Mouse (Mus musculus): ENCODE data around the gene Runx3. TPM values are rescaled to one million over a fixed set of nuclear protein-coding genes. Genes with fewer than 3 reads are reported as not detected.

The Runx3 gene
- polyA plus RNA-seq, 1 experiment from 2014 or later, result 1.3 TPM

DNA sequence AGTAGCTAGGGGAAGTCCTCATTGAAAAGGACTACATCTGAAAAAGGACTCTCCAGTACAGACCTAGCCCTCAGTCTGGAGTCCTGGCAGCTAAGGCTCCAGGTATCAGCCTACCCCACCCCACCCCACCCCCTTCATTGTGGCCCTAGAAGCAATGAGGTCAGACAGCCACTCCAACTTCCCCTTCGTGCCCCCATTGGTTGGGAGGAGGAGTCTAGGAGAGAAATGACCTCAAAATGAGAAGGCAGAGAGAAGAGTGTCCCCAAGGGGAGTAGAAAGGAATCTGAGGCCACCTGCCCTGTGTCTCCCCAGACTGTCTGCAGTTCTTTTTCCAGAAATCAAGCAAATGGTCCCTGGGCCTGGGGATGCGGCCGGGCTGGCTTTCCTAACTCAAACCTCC is 39.7 kb downstream of the Runx3 start:
- no peak overlapping the region for H3K4me2 ChIP-seq (replicated peaks)
- no peaks in the 10 kb centered on the region for H3K9me3 ChIP-seq
- 61% methylated on average over 3 of the region's 3 CpGs for WGBS
- ATAC-seq (ENCODE audit: insufficient number of reproducible peaks, insufficient read depth, low FRiP score, low TSS enrichment), result no peak
- H3K4me1 ChIP-seq, result peaks cover 31% of the 10 kb centered on the region
- no peaks in the 10 kb centered on the region for H3K36me3 ChIP-seq
- H3K4me3 ChIP-seq, result no peak overlapping the region
- no peak overlapping the region for H3K27ac ChIP-seq
- H3K27me3 ChIP-seq, result peaks cover 72% of the 10 kb centered on the region
- no peak overlapping the region for H3K9ac ChIP-seq

DNA sequence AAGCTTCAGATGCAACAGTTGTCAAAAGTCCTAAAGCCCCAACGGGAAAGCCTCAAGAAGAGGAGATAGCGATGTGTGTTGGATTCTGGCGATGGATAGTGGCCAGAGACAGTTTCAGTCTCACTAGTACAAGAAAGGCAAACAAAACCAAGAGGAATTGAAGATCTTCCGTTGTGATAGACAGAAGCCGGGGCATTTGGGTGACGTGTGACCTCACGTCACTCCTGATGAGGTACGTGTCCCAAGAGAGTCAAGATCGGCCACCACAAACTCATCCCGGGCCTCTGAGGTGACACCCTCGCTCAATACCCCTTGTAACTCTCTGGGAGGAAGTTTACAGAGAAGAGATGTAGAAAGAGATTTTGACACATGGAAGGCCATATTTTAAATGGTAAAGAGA is 41.0 kb downstream of the Runx3 start:
- peaks cover 35% of the 10 kb centered on the region for H3K4me1 ChIP-seq
- WGBS, result 87% methylated on average over 11 of the region's 11 CpGs
- H3K27me3 ChIP-seq, result peaks cover 67% of the 10 kb centered on the region
- no peak overlapping the region for H3K9ac ChIP-seq
- no peak for ATAC-seq (ENCODE audit: insufficient number of reproducible peaks, insufficient read depth, low FRiP score, low TSS enrichment)
- no peaks in the 10 kb centered on the region for H3K36me3 ChIP-seq
- no peak overlapping the region for H3K4me3 ChIP-seq
- no peak overlapping the region for H3K27ac ChIP-seq
- H3K4me2 ChIP-seq (replicated peaks), result no peak overlapping the region
- H3K9me3 ChIP-seq, result no peaks in the 10 kb centered on the region

DNA sequence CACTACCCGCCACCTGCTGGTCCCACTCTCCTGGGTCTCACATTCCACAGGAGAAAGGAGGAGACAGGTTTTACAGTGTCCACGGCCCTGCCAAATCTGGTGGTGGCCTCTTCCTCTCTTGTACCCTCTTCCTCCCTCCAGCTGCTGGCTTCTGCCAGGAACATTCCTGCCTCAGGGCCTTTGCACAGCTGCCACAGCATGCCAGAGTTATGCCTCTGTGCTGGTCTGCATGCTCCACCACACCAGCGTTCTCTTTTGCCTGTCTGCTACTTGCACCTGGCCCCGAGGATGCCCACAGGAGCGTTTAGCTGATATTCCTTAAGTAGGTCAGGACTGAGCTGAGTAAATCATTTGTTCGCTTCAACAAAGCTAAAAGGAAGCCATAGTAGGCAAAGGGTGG is 45.3 kb downstream of the Runx3 start:
- Histone ChIP-seq H3K9ac (no peak overlapping the region), H3K9me3 (no peaks in the 10 kb centered on the region), H3K4me3 (no peak overlapping the region), H3K36me3 (no peaks in the 10 kb centered on the region), H3K4me2 (replicated peaks) (no peak overlapping the region), H3K27ac (peak overlapping the region; percentile 85), H3K4me1 (peaks cover 44% of the 10 kb centered on the region), H3K27me3 (peaks cover 66% of the 10 kb centered on the region)
- 40% methylated on average over 6 of the region's 6 CpGs for WGBS
- ATAC-seq (ENCODE audit: insufficient number of reproducible peaks, insufficient read depth, low FRiP score, low TSS enrichment), result no peak

DNA sequence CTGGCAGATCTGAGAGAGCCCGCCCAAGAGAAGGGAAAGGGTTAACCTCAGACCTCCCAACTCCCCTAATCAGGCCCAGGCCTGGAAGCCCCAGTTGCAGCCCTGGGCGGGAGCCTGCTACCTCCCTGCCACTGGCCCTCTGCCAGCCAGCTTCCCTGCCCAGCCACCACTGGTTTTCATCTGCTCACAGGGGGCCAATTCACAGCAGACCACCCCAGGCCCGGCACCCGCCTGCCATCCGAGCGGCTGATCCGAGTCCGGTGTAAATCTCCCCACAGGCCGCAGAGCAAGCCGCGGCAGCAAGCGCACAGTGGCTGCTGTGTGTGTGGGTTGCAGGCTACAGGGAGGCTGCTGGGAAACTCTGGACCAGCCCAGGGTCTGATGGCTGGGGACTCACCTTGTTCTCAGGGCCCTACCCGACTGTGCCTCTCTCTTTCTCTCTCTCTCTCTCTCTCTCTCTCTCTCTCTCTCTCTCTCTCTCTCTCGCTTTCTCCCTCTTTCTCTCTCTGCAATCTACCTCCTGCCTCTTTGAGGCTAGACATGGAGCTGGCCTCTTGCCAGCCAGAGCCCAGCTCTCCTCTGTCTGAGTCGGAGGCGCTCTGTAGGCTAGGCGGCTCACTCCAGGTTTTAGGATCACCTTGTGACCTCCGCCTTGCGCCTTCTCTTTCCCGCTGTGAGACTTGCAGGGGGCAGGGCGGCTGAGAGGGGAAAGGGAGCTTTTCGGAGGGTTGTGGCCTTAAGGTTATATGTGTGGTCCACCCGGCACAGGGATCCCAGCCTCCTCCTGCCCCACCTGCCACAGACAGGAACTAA is 46.2 kb downstream of the Runx3 start:
- H3K9ac ChIP-seq, result 0 out of 2 replicates have a peak overlapping the region, but pooled peaks have one; percentile 25
- peak overlapping the region; percentile 85 for H3K27ac ChIP-seq
- H3K9me3 ChIP-seq, result no peaks in the 10 kb centered on the region
- H3K4me3 ChIP-seq, result peak overlapping the region; percentile 8; the same call in 1 of the 2 replicates
- peaks cover 67% of the 10 kb centered on the region for H3K27me3 ChIP-seq
- peak; percentile 83 for ATAC-seq (ENCODE audit: insufficient number of reproducible peaks, insufficient read depth, low FRiP score, low TSS enrichment)
- peak overlapping the region; percentile 41 for H3K4me2 ChIP-seq (replicated peaks)
- H3K36me3 ChIP-seq, result no peaks in the 10 kb centered on the region
- peaks cover 44% of the 10 kb centered on the region for H3K4me1 ChIP-seq
- WGBS, result 2% methylated on average over 22 of the region's 23 CpGs

DNA sequence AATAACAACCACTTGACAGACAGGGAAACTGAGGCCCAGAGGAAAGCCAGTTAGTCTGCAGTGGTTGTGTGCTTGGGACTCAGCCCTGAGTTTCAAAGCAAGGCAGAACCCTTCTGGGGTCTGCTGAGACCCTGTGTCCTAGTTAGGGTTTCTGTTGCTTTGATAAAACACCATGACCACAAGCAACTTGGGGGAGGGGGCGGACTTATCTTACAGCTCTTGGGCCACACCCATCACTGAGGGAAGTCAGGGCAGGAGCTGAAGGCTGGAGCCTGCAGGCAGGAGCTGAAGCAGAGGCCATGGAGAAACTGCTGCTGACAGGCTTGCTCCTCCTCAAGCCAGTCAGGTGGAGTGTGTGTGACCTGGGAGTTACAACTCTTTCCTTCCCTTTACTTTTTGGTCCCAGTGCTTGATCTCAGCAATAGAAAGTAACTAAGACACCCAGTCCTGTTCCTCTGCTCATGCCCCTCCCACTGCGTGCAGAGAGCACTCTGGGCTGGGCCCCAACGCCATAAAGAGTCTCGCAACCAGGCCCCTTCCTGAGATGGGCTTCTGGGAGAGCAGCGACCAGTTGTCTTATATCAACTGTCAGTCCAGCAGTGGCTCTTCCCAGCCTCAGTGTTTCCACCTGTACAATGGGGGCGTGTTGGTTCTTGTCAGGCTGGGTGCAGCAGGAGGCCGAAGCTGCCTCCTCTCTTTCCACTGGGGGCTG is 47.5 kb downstream of the Runx3 start:
- peak overlapping the region; percentile 41; the same call in 1 of the 2 replicates for H3K4me2 ChIP-seq (replicated peaks)
- H3K27ac ChIP-seq, result peak overlapping the region; percentile 85
- peaks cover 48% of the 10 kb centered on the region for H3K4me1 ChIP-seq

DNA sequence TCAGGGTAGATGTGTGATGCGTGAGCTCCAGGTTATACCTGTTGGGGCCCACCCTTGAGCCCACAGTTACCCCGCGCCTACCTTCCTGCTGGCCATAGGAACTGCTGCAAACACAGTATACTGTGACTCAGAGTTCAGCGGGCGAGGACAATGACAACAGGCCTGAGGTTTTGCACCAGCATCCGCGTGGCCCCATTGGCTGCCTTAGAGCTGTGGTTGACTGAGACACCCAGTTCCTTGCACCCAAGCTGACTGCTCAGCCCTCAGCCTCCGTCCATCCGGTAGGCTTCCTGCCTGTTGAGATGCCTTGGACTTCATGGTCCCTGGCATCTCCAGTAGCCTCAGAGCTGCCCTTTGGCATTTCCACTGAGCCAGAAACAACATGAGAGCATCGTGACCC is 48.6 kb downstream of the Runx3 start:
- Histone ChIP-seq H3K4me3 (no peak overlapping the region), H3K9ac (no peak overlapping the region), H3K27me3 (peaks cover 74% of the 10 kb centered on the region), H3K27ac (no peak overlapping the region), H3K9me3 (no peaks in the 10 kb centered on the region), H3K36me3 (no peaks in the 10 kb centered on the region), H3K4me1 (peaks cover 56% of the 10 kb centered on the region), H3K4me2 (replicated peaks) (no peak overlapping the region)
- 74% methylated on average over 10 of the region's 10 CpGs for WGBS
- no peak for ATAC-seq (ENCODE audit: insufficient number of reproducible peaks, insufficient read depth, low FRiP score, low TSS enrichment)

More for the DNA sequence above, 47.5 kb downstream of the Runx3 start:
- H3K9me3 ChIP-seq, result no peaks in the 10 kb centered on the region
- H3K4me3 ChIP-seq, result no peak overlapping the region
- 47% methylated on average over 7 of the region's 7 CpGs for WGBS
- H3K36me3 ChIP-seq, result no peaks in the 10 kb centered on the region
- no peak overlapping the region for H3K9ac ChIP-seq
- peaks cover 74% of the 10 kb centered on the region for H3K27me3 ChIP-seq
- ATAC-seq (ENCODE audit: insufficient number of reproducible peaks, insufficient read depth, low FRiP score, low TSS enrichment), result no peak

DNA sequence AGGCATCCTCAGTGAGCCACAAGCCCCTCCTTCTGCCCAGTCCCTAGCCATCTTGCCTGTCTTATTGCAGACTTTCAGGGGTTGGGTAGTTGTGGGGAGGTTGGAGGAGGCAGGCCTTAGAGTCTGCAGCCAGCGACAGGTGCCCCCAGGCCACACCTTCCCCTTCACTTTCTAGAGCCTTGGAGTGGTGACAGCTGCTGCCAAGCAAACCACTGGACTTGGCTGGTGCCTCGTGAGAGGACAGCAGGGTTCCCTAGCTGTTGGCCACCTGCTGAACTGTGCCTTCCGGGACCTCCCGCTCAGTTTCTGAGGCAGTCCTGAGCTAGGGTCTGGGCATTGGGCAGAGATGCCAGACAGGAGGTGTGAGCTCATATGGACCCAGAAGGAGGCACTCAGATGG is 49.0 kb downstream of the Runx3 start:
- 54% methylated on average over 4 of the region's 4 CpGs for WGBS
- H3K27me3 ChIP-seq, result peaks cover 72% of the 10 kb centered on the region

DNA sequence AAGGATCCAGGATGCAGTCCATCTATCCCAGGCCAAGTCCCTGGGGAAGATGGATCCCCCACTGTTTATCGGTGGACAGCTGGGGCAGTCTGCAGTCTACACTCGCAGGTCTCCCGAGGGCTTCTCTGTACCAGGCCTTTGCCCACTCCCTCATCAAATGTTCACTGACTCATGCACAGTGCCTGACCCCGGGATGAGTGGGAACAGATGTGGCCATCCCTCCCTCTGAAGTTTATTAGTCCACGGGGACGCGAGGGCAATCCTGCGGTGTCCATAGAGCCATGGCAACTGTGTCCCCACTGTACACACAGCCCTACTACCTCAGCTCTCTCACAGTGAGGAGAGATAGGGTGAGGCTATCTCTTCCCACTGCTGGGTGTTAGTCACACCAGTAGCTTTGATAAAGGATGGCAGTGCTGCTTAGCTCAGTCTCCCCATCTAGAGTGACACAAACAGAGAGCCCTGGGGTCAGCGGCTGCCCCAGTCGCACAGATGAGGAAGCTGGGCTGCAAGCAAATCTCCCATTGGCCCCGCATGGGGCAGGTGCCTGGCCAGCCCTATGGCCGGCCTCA is 50.9 kb downstream of the Runx3 start:
- no peak for ATAC-seq (ENCODE audit: insufficient number of reproducible peaks, insufficient read depth, low FRiP score, low TSS enrichment)
- H3K4me1 ChIP-seq, result peaks cover 52% of the 10 kb centered on the region
- H3K27me3 ChIP-seq, result peaks cover 77% of the 10 kb centered on the region
- WGBS, result 45% methylated on average over 12 of the region's 12 CpGs
- no peaks in the 10 kb centered on the region for H3K9me3 ChIP-seq
- no peak overlapping the region for H3K4me2 ChIP-seq (replicated peaks)
- no peak overlapping the region for H3K9ac ChIP-seq
- no peaks in the 10 kb centered on the region for H3K36me3 ChIP-seq
- H3K4me3 ChIP-seq, result no peak overlapping the region
- H3K27ac ChIP-seq, result no peak overlapping the region

More for the DNA sequence above, 49.0 kb downstream of the Runx3 start:
- Histone ChIP-seq H3K27ac (no peak overlapping the region), H3K36me3 (no peaks in the 10 kb centered on the region), H3K9me3 (no peaks in the 10 kb centered on the region), H3K4me1 (peaks cover 56% of the 10 kb centered on the region), H3K9ac (no peak overlapping the region), H3K4me3 (no peak overlapping the region), H3K4me2 (replicated peaks) (no peak overlapping the region)
- ATAC-seq (ENCODE audit: insufficient number of reproducible peaks, insufficient read depth, low FRiP score, low TSS enrichment), result no peak

DNA sequence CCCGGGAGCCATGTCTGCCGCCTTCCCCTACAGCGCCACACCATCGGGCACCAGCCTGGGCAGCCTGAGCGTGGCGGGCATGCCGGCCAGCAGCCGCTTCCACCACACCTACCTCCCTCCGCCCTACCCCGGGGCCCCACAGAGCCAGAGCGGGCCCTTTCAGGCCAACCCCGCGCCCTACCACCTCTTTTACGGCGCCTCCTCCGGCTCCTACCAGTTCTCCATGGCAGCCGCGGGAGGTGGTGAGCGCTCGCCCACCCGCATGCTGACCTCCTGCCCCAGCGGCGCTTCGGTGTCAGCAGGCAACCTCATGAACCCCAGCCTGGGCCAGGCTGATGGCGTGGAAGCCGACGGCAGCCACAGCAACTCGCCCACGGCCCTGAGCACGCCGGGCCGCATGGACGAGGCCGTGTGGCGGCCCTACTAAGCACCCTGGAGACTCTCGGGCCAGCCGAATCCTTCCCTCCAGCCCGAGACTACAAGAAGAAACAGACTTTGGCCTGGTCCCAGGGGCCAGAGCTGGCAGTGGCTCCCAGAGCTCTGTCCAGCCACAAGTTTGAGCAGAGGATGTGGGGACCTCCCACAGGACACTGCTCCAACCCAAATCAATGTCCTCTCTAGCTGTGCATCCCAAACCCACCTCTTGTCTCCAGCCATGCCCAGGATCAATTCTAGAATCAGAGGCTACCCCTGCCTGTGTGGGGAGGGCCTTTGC is 55.1 kb downstream of the Runx3 start:
- H3K9me3 ChIP-seq, result no peaks in the 10 kb centered on the region
- peak overlapping the region; percentile 39 for H3K4me2 ChIP-seq (replicated peaks)
- H3K27me3 ChIP-seq, result peaks cover 47% of the 10 kb centered on the region
- peaks cover 38% of the 10 kb centered on the region for H3K4me1 ChIP-seq
- no peak overlapping the region for H3K27ac ChIP-seq
- WGBS, result 9% methylated on average over 38 of the region's 38 CpGs
- no peaks in the 10 kb centered on the region for H3K36me3 ChIP-seq
- H3K4me3 ChIP-seq, result peak overlapping the region; percentile 24
- H3K9ac ChIP-seq, result no peak overlapping the region
- no peak for ATAC-seq (ENCODE audit: insufficient number of reproducible peaks, insufficient read depth, low FRiP score, low TSS enrichment)

DNA sequence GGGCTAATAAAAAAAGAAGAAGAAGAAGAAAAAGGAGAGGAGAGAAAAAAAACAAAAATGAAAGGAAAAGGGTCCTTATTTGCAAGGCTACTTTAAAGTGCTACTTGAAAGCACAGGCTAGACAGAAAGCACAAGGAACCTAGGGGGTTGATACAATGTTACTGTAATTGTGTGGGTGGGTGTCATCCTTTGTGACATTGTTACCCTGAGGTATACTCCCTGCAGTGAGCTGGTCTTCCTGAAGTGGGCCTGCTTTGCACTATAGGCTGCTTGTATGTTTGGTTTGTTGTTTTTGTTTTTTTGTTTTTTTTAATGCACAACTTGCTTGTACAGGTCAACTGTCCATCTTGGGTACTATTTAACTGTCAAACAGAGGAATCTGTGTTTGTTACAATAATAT is 57.1 kb downstream of the Runx3 start:
- Histone ChIP-seq H3K4me3 (no peak overlapping the region), H3K4me2 (replicated peaks) (no peak overlapping the region), H3K27me3 (peaks cover 38% of the 10 kb centered on the region), H3K9me3 (no peaks in the 10 kb centered on the region), H3K27ac (no peak overlapping the region), H3K9ac (no peak overlapping the region), H3K4me1 (peaks cover 38% of the 10 kb centered on the region), H3K36me3 (no peaks in the 10 kb centered on the region)
- ATAC-seq (ENCODE audit: insufficient number of reproducible peaks, insufficient read depth, low FRiP score, low TSS enrichment), result no peak

DNA sequence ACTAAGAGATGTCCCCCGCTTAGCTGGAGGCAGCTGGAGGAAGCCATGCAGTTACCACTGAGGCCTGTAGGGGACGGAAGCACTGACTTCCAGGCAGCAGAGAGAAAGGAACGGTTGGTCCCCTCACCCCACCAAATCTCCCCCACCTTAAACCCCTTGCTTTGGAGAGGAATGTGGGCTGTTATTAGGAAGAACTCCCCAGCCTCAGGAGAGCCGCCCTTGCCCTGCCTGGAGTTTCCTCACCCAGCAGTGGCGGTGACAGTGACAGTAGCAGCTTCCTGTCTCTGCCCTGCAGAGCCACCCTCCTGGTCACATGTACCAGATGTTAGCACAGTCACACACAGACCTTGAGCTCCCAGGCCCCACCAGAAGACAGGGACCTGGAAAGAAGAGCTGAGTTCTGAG is 58.6 kb downstream of the Runx3 start:
- Histone ChIP-seq H3K27ac (no peak overlapping the region), H3K9me3 (no peaks in the 10 kb centered on the region), H3K36me3 (no peaks in the 10 kb centered on the region), H3K4me1 (peaks cover 26% of the 10 kb centered on the region), H3K9ac (no peak overlapping the region), H3K4me2 (replicated peaks) (no peak overlapping the region), H3K27me3 (peaks cover 28% of the 10 kb centered on the region), H3K4me3 (no peak overlapping the region)
- no peak for ATAC-seq (ENCODE audit: insufficient number of reproducible peaks, insufficient read depth, low FRiP score, low TSS enrichment)
- WGBS, result 25% methylated on average over 5 of the region's 5 CpGs
